Mouse (Mus musculus) hindbrain, postnatal 0 days (tissue): Measurements from ENCODE around the gene Gm3500. TPM values are rescaled to one million over a fixed set of nuclear protein-coding genes. Genes with fewer than 3 reads are reported as not detected.
"Not testable (repeated sequence)": the region's sequence is repeated elsewhere in the genome, so short reads cannot be mapped to it uniquely, and the experiment has no call there.

Source experiments
- ATAC-seq: fragments of 200-750 bp; cut with Nextera tagmentation; 2 replicates; pipeline ENCODE4 v1.8.0; 2017; ENCODE audit warnings: mild to moderate bottlenecking, moderate TSS enrichment, moderate library complexity
- DNase-seq: peaks from one replicate; pipeline ENCODE4 v3.0.0-alpha.2; 2015; ENCODE audit warnings: low spot score
- H3K27ac ChIP-seq: fragments of 300-500 bp; sonication (generic); 2 replicates; pipeline ENCODE4 v1.5.1; 2014; ENCODE audit warnings: mild to moderate bottlenecking
- H3K27me3 ChIP-seq: fragments of 300-500 bp; sonication (generic); 2 replicates; pipeline ENCODE4 v1.6.1; 2014; ENCODE audit warnings: low read length, mixed read lengths; ENCODE audit not compliant: insufficient read depth
- H3K36me3 ChIP-seq: fragments of 300-500 bp; sonication (generic); 2 replicates; pipeline ENCODE4 v1.6.1; 2014; ENCODE audit warnings: low read length, mixed read lengths; ENCODE audit not compliant: insufficient read depth
- H3K4me1 ChIP-seq: fragments of 300-500 bp; sonication (generic); 2 replicates; pipeline ENCODE4 v1.6.1; 2014; ENCODE audit warnings: antibody characterized with exemption, low read length, mixed read lengths; ENCODE audit not compliant: insufficient read depth
- H3K4me2 ChIP-seq: fragments of 300-500 bp; sonication (generic); 2 replicates; pipeline ENCODE4 v1.6.1; 2014; ENCODE audit warnings: low read depth, mild to moderate bottlenecking, low read length, moderate library complexity, mixed read lengths
- H3K4me3 ChIP-seq: fragments of 300-500 bp; sonication (generic); 2 replicates; pipeline ENCODE4 v1.5.1; 2014; ENCODE audit warnings: low read length
- H3K9ac ChIP-seq: fragments of 300-500 bp; sonication (generic); replicated peaks from 2 replicates; pipeline ENCODE4 v1.6.1; 2014; ENCODE audit warnings: mild to moderate bottlenecking, low read length, moderate library complexity, mixed read lengths
- H3K9me3 ChIP-seq: fragments of 300-500 bp; sonication (generic); 2 replicates; pipeline ENCODE4 v1.6.1; 2016; ENCODE audit warnings: low read length, mixed read lengths
- WGBS: fragments of 180-500 bp; shearing (Covaris S2); extraction: QIAGEN DNeasy Blood & Tissue Kit; methylation state at CpG from one replicate; pipeline ENCODE4 v1.1.7; 2014; 5-methylcytosine and 5-hydroxymethylcytosine counted together
- polyA plus RNA-seq: library from polyadenylated mRNA; unstranded; fragments of >200 nt; fragmentation: Nextera tagmentation; extraction: Ambion mirVana; gene quantifications from 2 replicates; pipeline ENCODE4 v1.2.1, GENCODE M21; 2015
- total RNA-seq: library from RNA; depleted of rRNA; stranded (reverse); fragments of >200 nt; gene quantifications from 2 replicates; pipeline ENCODE4 v1.2.3, GENCODE M21; 2014; rRNA removed

The Gm3500 gene
- total RNA-seq (1.4 and 2.4 TPM in 2 replicates), polyA plus RNA-seq (1.8 and 2.5 TPM in 2 replicates)

DNA sequence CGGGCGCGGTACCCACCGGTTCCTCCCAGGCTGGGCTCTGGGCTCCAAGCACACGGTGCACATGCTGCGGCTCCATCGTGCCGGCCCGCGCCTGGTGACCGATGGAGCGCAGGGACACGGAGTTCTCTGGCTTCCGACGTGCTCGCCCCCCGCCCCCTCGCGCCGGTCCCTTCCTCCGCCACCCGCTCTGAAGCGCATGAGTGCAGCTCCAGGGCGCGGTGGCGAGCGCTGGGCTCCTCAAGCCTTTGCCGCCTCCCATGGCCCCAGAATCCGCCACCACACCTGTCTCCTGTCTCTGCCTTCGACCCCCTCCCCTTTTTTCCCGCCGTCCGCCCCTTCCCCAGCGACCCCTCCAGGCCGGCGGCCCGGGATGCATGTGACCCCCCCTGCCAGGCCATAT, at the start of gene Gm3500:
TSS of gene Gm3500 (minus strand) at position 101 of the 400 bp plus-strand sequence.
- not testable (repeated sequence) for H3K27ac ChIP-seq, ATAC-seq, DNase-seq, H3K4me1 ChIP-seq, H3K4me3 ChIP-seq, H3K27me3 ChIP-seq, H3K9ac ChIP-seq, H3K36me3 ChIP-seq, H3K4me2 ChIP-seq, H3K9me3 ChIP-seq
- WGBS: no CpG with 5 or more reads among the region's 37 CpGs

GRCm38 (mm10) chr14:5334828-5335227, 54.0 kb downstream of the Gm3500 start, which contains the start of gene Gm3542:
Gm3542 (minus strand) TSS chr14:5334928.
- not testable (repeated sequence) for H3K4me2 ChIP-seq, H3K27ac ChIP-seq, H3K9ac ChIP-seq, DNase-seq, H3K36me3 ChIP-seq, H3K4me1 ChIP-seq, H3K4me3 ChIP-seq, H3K27me3 ChIP-seq, ATAC-seq, H3K9me3 ChIP-seq
- no CpG with 5 or more reads among the region's 2 CpGs for WGBS

Other genes starting within 250 kb of the Gm3500 start
- gene Gm3317, start 224.5 kb downstream of the Gm3500 start, total RNA-seq: not detected in 2 replicates
- gene Gm3317, start 224.5 kb downstream of the Gm3500 start, polyA plus RNA-seq: not detected in 2 replicates
- gene Gm8271, start 203.3 kb downstream of the Gm3500 start, total RNA-seq: not detected in 2 replicates
- gene Gm8271, start 203.3 kb downstream of the Gm3500 start, polyA plus RNA-seq: not detected in 2 replicates
- gene Gm3526, start 128.5 kb downstream of the Gm3500 start, total RNA-seq: not detected in 2 replicates
- not detected in 2 replicates for gene Gm3526, start 128.5 kb downstream of the Gm3500 start, polyA plus RNA-seq
- gene Gm3542, start 54.1 kb downstream of the Gm3500 start, total RNA-seq: not detected in 2 replicates
- gene Gm3542, start 54.1 kb downstream of the Gm3500 start, polyA plus RNA-seq: not detected in 2 replicates
- 1.2 and 2.1 TPM in 2 replicates for gene Gm3194, start 66.4 kb upstream of the Gm3500 start, total RNA-seq
- gene Gm3194, start 66.4 kb upstream of the Gm3500 start, polyA plus RNA-seq: 2.2 and 2.3 TPM in 2 replicates
- gene Gm8246, start 88.8 kb upstream of the Gm3500 start, total RNA-seq: not detected in 2 replicates
- gene Gm8246, start 88.8 kb upstream of the Gm3500 start, polyA plus RNA-seq: not detected in 2 replicates
- gene Gm3187, start 95.2 kb upstream of the Gm3500 start, total RNA-seq: not detected in 2 replicates
- gene Gm3187, start 95.2 kb upstream of the Gm3500 start, polyA plus RNA-seq: 0.11 TPM in 1 of 2 replicates, not detected in the other
- 8.0 and 10.6 TPM in 2 replicates for gene Gm3488, start 112.6 kb upstream of the Gm3500 start, total RNA-seq
- 14.2 and 17.1 TPM in 2 replicates for gene Gm3488, start 112.6 kb upstream of the Gm3500 start, polyA plus RNA-seq
- gene Gm3532, start 149.4 kb upstream of the Gm3500 start, total RNA-seq: not detected in 2 replicates
- not detected in 2 replicates for gene Gm3532, start 149.4 kb upstream of the Gm3500 start, polyA plus RNA-seq
- not detected in 2 replicates for gene Gm8265, start 244.0 kb upstream of the Gm3500 start, total RNA-seq
- gene Gm8265, start 244.0 kb upstream of the Gm3500 start, polyA plus RNA-seq: not detected in 2 replicates